Mouse (Mus musculus) small intestine, adult 10 weeks (tissue): ENCODE data around the gene Nabp2. TPM values are rescaled to one million over a fixed set of nuclear protein-coding genes. Genes with fewer than 3 reads are reported as not detected.

Experiments used
- polyA plus RNA-seq: library from polyadenylated mRNA; stranded (reverse); fragments of 350-450 nt; fragmentation: Illumina TruSeq; extraction: RNeasy Lipid Tissue Mini Kit (QIAGEN cat#74804); gene quantifications from one replicate; pipeline ENCODE4 v1.2.3, GENCODE M21; 2014; ENCODE audit warnings: low replicate concordance

Nabp2 gene
- polyA plus RNA-seq = 10.6 TPM

GRCm38 (mm10) chr10:128411211-128412054, at the start of gene Nabp2, which contains the start of gene Rnf41:
Gene Nabp2, minus strand, starts transcription at chr10:128411492.
Gene Rnf41, plus strand, starts transcription at chr10:128411657.

DNA sequence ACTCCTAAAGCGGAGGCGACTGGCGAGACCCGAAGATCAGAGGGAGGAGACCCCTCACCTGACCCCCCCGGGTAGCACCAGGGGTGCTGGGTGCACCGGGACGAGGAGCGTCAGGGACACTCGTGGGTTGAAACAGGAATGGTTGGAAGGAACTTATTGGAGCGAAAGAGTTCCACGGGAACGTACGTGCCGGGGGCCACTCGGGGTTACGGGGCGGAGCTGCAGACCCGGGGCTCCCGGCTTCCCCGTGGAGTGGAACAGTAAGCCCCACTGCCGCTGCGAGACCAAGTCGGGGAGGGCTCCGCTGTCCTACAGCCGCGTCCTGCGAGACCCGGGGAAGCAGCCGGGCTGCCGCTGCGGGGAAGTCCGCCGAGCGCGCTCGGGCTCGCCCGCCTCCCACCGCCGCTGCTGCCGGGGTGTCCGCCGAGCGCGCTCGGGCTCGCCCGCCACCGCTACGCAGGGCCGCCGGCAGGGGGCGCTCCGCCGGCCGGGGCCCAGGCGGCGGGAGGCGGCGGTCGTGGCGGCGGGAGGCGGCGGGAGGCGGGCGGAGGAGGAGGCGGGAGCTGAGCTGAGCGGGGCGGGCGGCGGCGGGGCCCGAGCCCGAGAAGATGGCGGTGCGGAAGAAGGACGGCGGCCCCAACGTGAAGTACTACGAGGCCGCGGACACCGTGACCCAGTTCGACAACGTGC, 47.6 kb upstream of the Nabp2 start, which contains the start of gene Smarcc2:
Gene Smarcc2, plus strand, starts transcription at position 530 of the 690 bp plus-strand sequence.

GRCm38 (mm10) chr10:128401056-128401455, 10.2 kb downstream of the Nabp2 start, which contains the start of gene Slc39a5:
Gene Slc39a5, minus strand, starts transcription at chr10:128401229.

GRCm38 (mm10) chr10:128376455-128377211, 34.7 kb downstream of the Nabp2 start, which contains the start of gene Ankrd52:
Gene Ankrd52, plus strand, starts transcription at chr10:128377115.

DNA sequence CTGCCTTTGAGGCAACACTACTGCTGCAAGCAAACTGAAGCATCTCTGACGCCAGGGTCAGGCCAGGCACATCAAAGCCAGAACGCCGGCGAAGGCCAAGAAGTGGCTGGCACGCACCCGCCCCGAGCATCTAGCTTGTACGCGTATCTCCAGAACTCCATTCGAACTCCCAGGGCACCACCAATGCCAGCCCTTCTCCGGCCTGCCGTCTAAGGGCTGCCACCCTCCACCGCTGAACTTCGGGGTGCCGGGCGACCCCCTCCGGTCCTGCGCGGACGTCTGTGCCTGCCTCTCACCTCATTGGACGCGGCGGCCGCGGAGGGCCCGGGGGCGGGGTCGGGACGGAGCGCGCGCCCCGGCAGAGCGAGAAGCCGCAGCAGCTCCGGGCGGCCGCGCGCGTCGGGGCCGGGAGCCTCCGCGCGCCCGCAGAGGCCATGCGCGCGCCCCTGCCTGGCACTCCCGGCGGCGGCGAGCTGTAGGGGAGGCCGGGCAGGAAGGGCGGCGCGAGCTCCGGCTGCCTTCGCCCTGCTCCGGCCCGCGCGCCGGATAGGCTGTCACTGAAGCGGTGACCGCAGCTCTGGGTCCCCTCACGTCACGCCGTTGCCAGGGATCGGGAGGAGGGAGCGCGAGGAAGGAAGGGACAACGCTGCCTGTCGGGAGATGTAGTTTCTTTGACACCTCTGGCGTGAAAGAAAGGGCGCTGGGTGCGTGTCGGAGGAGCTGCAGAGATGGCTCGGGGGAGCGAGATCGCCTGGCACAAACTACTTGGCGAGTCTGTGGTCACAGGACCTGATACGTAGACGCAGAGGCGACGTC, 42.7 kb downstream of the Nabp2 start, which contains the start of gene Coq10a:
Gene Coq10a, minus strand, starts transcription at position 596 of the 816 bp plus-strand sequence.

Other genes with a start within 250 kb of the Nabp2 start
- 4.7 TPM for gene Rbms2, start 231.2 kb downstream of the Nabp2 start, polyA plus RNA-seq
- 0.59 TPM for gene Gls2, start 217.0 kb downstream of the Nabp2 start, polyA plus RNA-seq
- 13.5 TPM for gene Spryd4, start 199.7 kb downstream of the Nabp2 start, polyA plus RNA-seq
- gene Mip, start 185.7 kb downstream of the Nabp2 start, polyA plus RNA-seq = not detected
- 1.4 TPM for gene Timeless, start 179.4 kb downstream of the Nabp2 start, polyA plus RNA-seq
- gene Apon, start 157.4 kb downstream of the Nabp2 start, polyA plus RNA-seq = 0.41 TPM
- gene Apof, start 142.8 kb downstream of the Nabp2 start, polyA plus RNA-seq = not detected
- gene Stat2, start 140.9 kb downstream of the Nabp2 start, polyA plus RNA-seq = 12.8 TPM
- 0.48 TPM for gene Il23a, start 112.7 kb downstream of the Nabp2 start, polyA plus RNA-seq
- gene Pan2, start 108.2 kb downstream of the Nabp2 start, polyA plus RNA-seq = 8.3 TPM
- 20.6 TPM for gene Cnpy2, start 89.0 kb downstream of the Nabp2 start, polyA plus RNA-seq
- 247 TPM for gene Cs, start 73.8 kb downstream of the Nabp2 start, polyA plus RNA-seq
- gene Coq10a, start 42.5 kb downstream of the Nabp2 start, polyA plus RNA-seq = 13.4 TPM
- gene Ankrd52, start 34.4 kb downstream of the Nabp2 start, polyA plus RNA-seq = 4.7 TPM
- 0.78 TPM for gene Slc39a5, start 10.3 kb downstream of the Nabp2 start, polyA plus RNA-seq
- gene Rnf41, start 165 bp upstream of the Nabp2 start, polyA plus RNA-seq = 5.2 TPM
- gene Smarcc2, start 47.8 kb upstream of the Nabp2 start, polyA plus RNA-seq = 35.8 TPM
- gene Myl6, start 82.7 kb upstream of the Nabp2 start, polyA plus RNA-seq = 27.1 TPM
- gene Myl6b, start 87.2 kb upstream of the Nabp2 start, polyA plus RNA-seq = not detected
- gene Esyt1, start 114.4 kb upstream of the Nabp2 start, polyA plus RNA-seq = 1.9 TPM
- 0.85 TPM for gene Zc3h10, start 136.3 kb upstream of the Nabp2 start, polyA plus RNA-seq
- gene Rpl41, start 137.8 kb upstream of the Nabp2 start, polyA plus RNA-seq = 15.5 TPM
- gene Pa2g4, start 154.5 kb upstream of the Nabp2 start, polyA plus RNA-seq = 72.6 TPM
- 157 TPM for gene Erbb3, start 178.2 kb upstream of the Nabp2 start, polyA plus RNA-seq
- 7.5 TPM for gene Rps26, start 215.3 kb upstream of the Nabp2 start, polyA plus RNA-seq
- 0.41 TPM for gene Ikzf4, start 234.5 kb upstream of the Nabp2 start, polyA plus RNA-seq